In genomic region chr5:115470766-115471531, GRCm38 (mm10) we compare ENCODE assay signal across 8 mouse cellular contexts. TPM values are rescaled to one million over a fixed set of nuclear protein-coding genes. Genes with fewer than 3 reads are reported as not detected.
DNase-seq lines count a peak whose midpoint lies in the region; ATAC-seq and TF ChIP-seq lines count a peak whose summit lies in the region.

No protein-coding gene starts in this region.

- H3K4me2 ChIP-seq in kidney, postnatal 0 days (ENCODE audit: low read length), result peak overlapping the region; percentile 15; the same call in 1 of the 2 replicates

- H3K4me3 ChIP-seq in embryonic fibroblast, embryonic 13.5 days (ENCODE audit: insufficient read depth, low read length), result no peak overlapping the region
- H3K4me3 ChIP-seq in kidney, postnatal 0 days (replicated peaks; ENCODE audit: low read depth, low read length), result no peak overlapping the region

- 32% methylated on average over 20 of the region's 20 CpGs for WGBS in kidney, postnatal 0 days

- no peak for TF ChIP-seq POLR2A in embryonic fibroblast, embryonic 13.5 days (IDR thresholded peaks at IDR 0.05; ENCODE audit: low read depth, low read length)

- H3K4me1 ChIP-seq in embryonic fibroblast, embryonic 13.5 days (ENCODE audit: control insufficient read depth, insufficient read depth, low read length), result no peaks in the 10 kb centered on the region
- peaks cover 4% of the 10 kb centered on the region; the same call in 1 of the 2 replicates for H3K4me1 ChIP-seq in kidney, postnatal 0 days (replicated peaks; ENCODE audit: insufficient read depth, low read length)

- H3K9me3 ChIP-seq in kidney, postnatal 0 days (replicated peaks; ENCODE audit: low read length), result no peaks in the 10 kb centered on the region

- no peak overlapping the region for H3K9ac ChIP-seq in kidney, postnatal 0 days (ENCODE audit: low read depth, low read length)

- H3K36me3 ChIP-seq in kidney, postnatal 0 days (ENCODE audit: insufficient read depth, low read length), result no peaks in the 10 kb centered on the region

- H3K27me3 ChIP-seq in kidney, postnatal 0 days (ENCODE audit: insufficient read depth, low read length), result no peaks in the 10 kb centered on the region

- no peak overlapping the region for H3K27ac ChIP-seq in embryonic fibroblast, embryonic 13.5 days (ENCODE audit: insufficient read depth, low read length)
- no peak overlapping the region for H3K27ac ChIP-seq in kidney, postnatal 0 days

- ATAC-seq in kidney, postnatal 0 days (replicated peaks; ENCODE audit: low FRiP score, low read depth), result no peak

- peak; percentile 47 to 64 for DNase-seq in frontal cortex, postnatal 36 days (ENCODE audit: low spot score in 2 of 2)
- DNase-seq in frontal cortex, postnatal 10 days (ENCODE audit: low spot score in 2 of 2), result no peak
- DNase-seq in urinary bladder, postnatal 14 days (ENCODE audit: low spot score), result peak; percentile 52
- no peak for DNase-seq in urinary bladder, adult 18-20 months (ENCODE audit: low spot score in 2 of 2)
- peak; percentile 68 for DNase-seq in kidney, postnatal 0 days (ENCODE audit: low spot score)
- peak; percentile 64 to 73 for DNase-seq in lung, postnatal 4 days
- peak; percentile 77 for DNase-seq in thymus, postnatal 4 days

- TF ChIP-seq CTCF in embryonic fibroblast, embryonic 13.5 days (IDR thresholded peaks at IDR 0.05; ENCODE audit: borderline replicate concordance, insufficient read depth, low read length), result peak; percentile 73; the same call in 1 of the 2 replicates
- TF ChIP-seq CTCF in kidney, postnatal 0 days (IDR thresholded peaks at IDR 0.05; ENCODE audit: low read depth), result peak; percentile 82

RNA-seq across cellular contexts. Expression of gene Pla2g1b, which starts 4.9 kb away (rescaled TPM):
- polyA plus RNA-seq in embryonic fibroblast, embryonic 13.5 days (2011; ENCODE audit: insufficient read length, low read depth, missing spikeins), result not detected in 2 replicates
- polyA plus RNA-seq in kidney, postnatal 0 days (2015; fragmentation: Nextera tagmentation; extraction: Ambion mirVana), result 0.97 and 0.98 TPM in 2 replicates

RNA-seq across cellular contexts. Expression of gene Sirt4, which starts 13.6 kb away (rescaled TPM):
- 12.8 and 18.5 TPM in 2 replicates for polyA plus RNA-seq in embryonic fibroblast, embryonic 13.5 days (2011; ENCODE audit: insufficient read length, low read depth, missing spikeins)
- polyA plus RNA-seq in kidney, postnatal 0 days (2015; fragmentation: Nextera tagmentation; extraction: Ambion mirVana), result 19.6 and 20.2 TPM in 2 replicates

RNA-seq across cellular contexts. Expression of gene Pxn, which starts 35.5 kb away (rescaled TPM):
- polyA plus RNA-seq in embryonic fibroblast, embryonic 13.5 days (2011; ENCODE audit: insufficient read length, low read depth, missing spikeins), result 25.7 and 35.2 TPM in 2 replicates
- 48.3 and 53.1 TPM in 2 replicates for polyA plus RNA-seq in kidney, postnatal 0 days (2015; fragmentation: Nextera tagmentation; extraction: Ambion mirVana)

RNA-seq across cellular contexts. Expression of gene Msi1, which starts 41.5 kb away (rescaled TPM):
- 4.8 and 9.1 TPM in 2 replicates for polyA plus RNA-seq in embryonic fibroblast, embryonic 13.5 days (2011; ENCODE audit: insufficient read length, low read depth, missing spikeins)
- polyA plus RNA-seq in kidney, postnatal 0 days (2015; fragmentation: Nextera tagmentation; extraction: Ambion mirVana), result 12.4 and 13.3 TPM in 2 replicates

Comparison
In these comparisons a context has a peak if more than half of its experiments do, and no peak if none do; other contexts are left out.
1. DNase-seq: peak in frontal cortex, postnatal 36 days (2 of 2), urinary bladder, postnatal 14 days (single experiment), kidney, postnatal 0 days (single experiment), lung, postnatal 4 days (2 of 2) and thymus, postnatal 4 days (single experiment); none in frontal cortex, postnatal 10 days (0 of 2) and urinary bladder, adult 18-20 months (0 of 2).